Mouse (Mus musculus): ENCODE measurements around the gene Ctsd.
A peak's percentile ranks its signal among the peaks of the same experiment; 100 is the strongest.

The Ctsd gene

GRCm38 (mm10) chr7:142400112-142400749, 12.4 kb upstream of the Ctsd start:
- no peak for DNase-seq (ENCODE audit: low spot score in 2 of 2)

- DNase-seq (ENCODE audit: low spot score in 2 of 2), result peak in 1 of 2 experiments; percentile 38
These were observed 11.4 kb upstream of the Ctsd start for GRCm38 (mm10) chr7:142399250-142399649.

GRCm38 (mm10) chr7:142398052-142398451, 10.2 kb upstream of the Ctsd start:
- DNase-seq (ENCODE audit: low spot score in 2 of 2), result peak in 1 of 2 experiments; percentile 56

- DNase-seq (ENCODE audit: low spot score in 2 of 2), result peak; percentile 71 to 87
These were observed 8.8 kb upstream of the Ctsd start for GRCm38 (mm10) chr7:142396611-142397010.

- DNase-seq (ENCODE audit: low spot score in 2 of 2), result no peak
These were observed 7.6 kb upstream of the Ctsd start for GRCm38 (mm10) chr7:142395472-142395871.

GRCm38 (mm10) chr7:142394261-142395190, 6.7 kb upstream of the Ctsd start:
- DNase-seq (ENCODE audit: low spot score in 2 of 2), result no peak

GRCm38 (mm10) chr7:142393191-142393590, 5.4 kb upstream of the Ctsd start:
- DNase-seq (ENCODE audit: low spot score in 2 of 2), result peak; percentile 67 to 83

GRCm38 (mm10) chr7:142391609-142392008, 3.8 kb upstream of the Ctsd start:
- no peak for DNase-seq (ENCODE audit: low spot score in 2 of 2)

GRCm38 (mm10) chr7:142391108-142391507, 3.3 kb upstream of the Ctsd start:
- DNase-seq (ENCODE audit: low spot score in 2 of 2), result no peak

GRCm38 (mm10) chr7:142389961-142390650, 2.3 kb upstream of the Ctsd start:
- DNase-seq (ENCODE audit: low spot score in 2 of 2), result no peak

GRCm38 (mm10) chr7:142388740-142389139, 902 bp upstream of the Ctsd start:
- DNase-seq (ENCODE audit: low spot score in 2 of 2), result no peak

GRCm38 (mm10) chr7:142388198-142388597, 360 bp upstream of the Ctsd start:
- no peak for DNase-seq (ENCODE audit: low spot score in 2 of 2)

GRCm38 (mm10) chr7:142386621-142387201, 1.1 kb downstream of the Ctsd start:
- DNase-seq (ENCODE audit: low spot score in 2 of 2), result no peak

- peak; percentile 41 to 63 for DNase-seq (ENCODE audit: low spot score in 2 of 2)
These were observed 2.0 kb downstream of the Ctsd start for GRCm38 (mm10) chr7:142385742-142386403.

GRCm38 (mm10) chr7:142384306-142384705, 3.5 kb downstream of the Ctsd start:
- peak in 1 of 2 experiments; percentile 43 for DNase-seq (ENCODE audit: low spot score in 2 of 2)

GRCm38 (mm10) chr7:142382567-142382966, 5.3 kb downstream of the Ctsd start, which contains the start of gene Gm49369:
Gm49369 (minus strand) TSS chr7:142382667.
- no peak for DNase-seq (ENCODE audit: low spot score in 2 of 2)

GRCm38 (mm10) chr7:142381175-142381574, 6.7 kb downstream of the Ctsd start:
- DNase-seq (ENCODE audit: low spot score in 2 of 2), result peak; percentile 60 to 74

- DNase-seq (ENCODE audit: low spot score in 2 of 2), result peak; percentile 67 to 82
These were observed 8.7 kb downstream of the Ctsd start for GRCm38 (mm10) chr7:142379186-142379585.

GRCm38 (mm10) chr7:142377233-142377925, 10.5 kb downstream of the Ctsd start:
- DNase-seq (ENCODE audit: low spot score in 2 of 2), result no peak

- DNase-seq (ENCODE audit: low spot score in 2 of 2), result no peak
These were observed 11.7 kb downstream of the Ctsd start for GRCm38 (mm10) chr7:142376096-142376495.
